Mouse (Mus musculus): ENCODE results near the gene Ten1.

The Ten1 gene

GRCm38 (mm10) chr11:116234901-116235300 is 36.2 kb downstream of the Ten1 start:
- no peak for DNase-seq (ENCODE audit: low read depth, low spot score)

GRCm38 (mm10) chr11:116237742-116238395 is 39.2 kb downstream of the Ten1 start, which contains the start of gene Evpl:
Gene Evpl (minus strand): TSS chr11:116238077.
- no peak for DNase-seq (ENCODE audit: low read depth, low spot score)

GRCm38 (mm10) chr11:116239797-116240196 is 41.1 kb downstream of the Ten1 start:
- DNase-seq (ENCODE audit: low read depth, low spot score): no peak

- DNase-seq (ENCODE audit: low read depth, low spot score): no peak
Measured at GRCm38 (mm10) chr11:116241744-116242235, 43.1 kb downstream of the Ten1 start.

- no peak for DNase-seq (ENCODE audit: low read depth, low spot score)
Measured at GRCm38 (mm10) chr11:116244580-116244979, 45.9 kb downstream of the Ten1 start.

- DNase-seq (ENCODE audit: low read depth, low spot score): no peak
Measured at GRCm38 (mm10) chr11:116245616-116246015, 47.0 kb downstream of the Ten1 start.

GRCm38 (mm10) chr11:116247502-116248222 is 49.0 kb downstream of the Ten1 start:
- no peak for DNase-seq (ENCODE audit: low read depth, low spot score)

- no peak for DNase-seq (ENCODE audit: low read depth, low spot score)
Measured at GRCm38 (mm10) chr11:116250898-116251297, 52.2 kb downstream of the Ten1 start.

GRCm38 (mm10) chr11:116253076-116253600 is 54.5 kb downstream of the Ten1 start:
- DNase-seq (ENCODE audit: low read depth, low spot score): no peak

- no peak for DNase-seq (ENCODE audit: low read depth, low spot score)
Measured at GRCm38 (mm10) chr11:116254627-116255026, 56.0 kb downstream of the Ten1 start.

- DNase-seq (ENCODE audit: low read depth, low spot score): no peak
Measured at GRCm38 (mm10) chr11:116255090-116255981, 56.7 kb downstream of the Ten1 start.

GRCm38 (mm10) chr11:116255982-116256675 is 57.5 kb downstream of the Ten1 start:
- DNase-seq (ENCODE audit: low read depth, low spot score): no peak

- DNase-seq (ENCODE audit: low read depth, low spot score): no peak
Measured at GRCm38 (mm10) chr11:116259461-116259860, 60.8 kb downstream of the Ten1 start.

GRCm38 (mm10) chr11:116260259-116260658 is 61.6 kb downstream of the Ten1 start:
- no peak for DNase-seq (ENCODE audit: low read depth, low spot score)

Data from telencephalon, adult 2 months (tissue).